Mouse (Mus musculus): Measurements from ENCODE around the gene Ap3m1. TPM values are rescaled to one million over a fixed set of nuclear protein-coding genes. Genes with fewer than 3 reads are reported as not detected.
A peak's percentile ranks its signal among the peaks of the same experiment; 100 is the strongest.
"Not testable (repeated sequence)": the region's sequence is repeated elsewhere in the genome, so short reads cannot be mapped to it uniquely, and the experiment has no call there.

The Ap3m1 gene
- 60.8 and 76.9 TPM in 2 replicates for polyA plus RNA-seq (2012; rRNA removed)

GRCm38 (mm10) chr14:21052112-21052780, at the start of gene Ap3m1, which contains the start of gene Adk:
Ap3m1 (minus strand) TSS chr14:21052508.
Adk (plus strand) TSS chr14:21052574.
- DNase-seq (ENCODE audit: low spot score) = peak; percentile 91

- no peak for DNase-seq (ENCODE audit: low spot score)
These were observed 49.3 kb upstream of the Ap3m1 start for GRCm38 (mm10) chr14:21101562-21101961.

GRCm38 (mm10) chr14:21100876-21101275, 48.6 kb upstream of the Ap3m1 start:
- no peak for DNase-seq (ENCODE audit: low spot score)

- DNase-seq (ENCODE audit: low spot score) = no peak
These were observed 47.1 kb upstream of the Ap3m1 start for GRCm38 (mm10) chr14:21099371-21099770.

- no peak for DNase-seq (ENCODE audit: low spot score)
These were observed 44.4 kb upstream of the Ap3m1 start for GRCm38 (mm10) chr14:21096689-21097088.

GRCm38 (mm10) chr14:21096279-21096678, 44.0 kb upstream of the Ap3m1 start:
- no peak for DNase-seq (ENCODE audit: low spot score)

GRCm38 (mm10) chr14:21094161-21094560, 41.9 kb upstream of the Ap3m1 start:
- not testable (repeated sequence) for DNase-seq (ENCODE audit: low spot score)

- DNase-seq (ENCODE audit: low spot score) = no peak
These were observed 38.7 kb upstream of the Ap3m1 start for GRCm38 (mm10) chr14:21090930-21091486.

- no peak for DNase-seq (ENCODE audit: low spot score)
These were observed 38.1 kb upstream of the Ap3m1 start for GRCm38 (mm10) chr14:21090400-21090799.

- no peak for DNase-seq (ENCODE audit: low spot score)
These were observed 36.4 kb upstream of the Ap3m1 start for GRCm38 (mm10) chr14:21088731-21089130.

GRCm38 (mm10) chr14:21087390-21088060, 35.2 kb upstream of the Ap3m1 start:
- no peak for DNase-seq (ENCODE audit: low spot score)

GRCm38 (mm10) chr14:21086827-21087351, 34.6 kb upstream of the Ap3m1 start:
- no peak for DNase-seq (ENCODE audit: low spot score)

- no peak for DNase-seq (ENCODE audit: low spot score)
These were observed 33.8 kb upstream of the Ap3m1 start for GRCm38 (mm10) chr14:21086106-21086505.

- DNase-seq (ENCODE audit: low spot score) = no peak
These were observed 33.4 kb upstream of the Ap3m1 start for GRCm38 (mm10) chr14:21085666-21086065.

GRCm38 (mm10) chr14:21082823-21083222, 30.5 kb upstream of the Ap3m1 start:
- DNase-seq (ENCODE audit: low spot score) = no peak

- no peak for DNase-seq (ENCODE audit: low spot score)
These were observed 26.2 kb upstream of the Ap3m1 start for GRCm38 (mm10) chr14:21078511-21078910.

GRCm38 (mm10) chr14:21077939-21078338, 25.6 kb upstream of the Ap3m1 start:
- DNase-seq (ENCODE audit: low spot score) = no peak

GRCm38 (mm10) chr14:21076501-21077194, 24.3 kb upstream of the Ap3m1 start:
- no peak for DNase-seq (ENCODE audit: low spot score)

GRCm38 (mm10) chr14:21075751-21076500, 23.6 kb upstream of the Ap3m1 start:
- DNase-seq (ENCODE audit: low spot score) = peak; percentile 95

GRCm38 (mm10) chr14:21074398-21075320, 22.4 kb upstream of the Ap3m1 start:
- DNase-seq (ENCODE audit: low spot score) = no peak
